Mouse (Mus musculus): ENCODE measurements at regions not wholly inside any gene's neighbourhood (a gene's known extent, or its start where the extent isn't known, plus 50 kb on each side); places are given as distances from the start of the nearest gene placed in this dataset.

DNA sequence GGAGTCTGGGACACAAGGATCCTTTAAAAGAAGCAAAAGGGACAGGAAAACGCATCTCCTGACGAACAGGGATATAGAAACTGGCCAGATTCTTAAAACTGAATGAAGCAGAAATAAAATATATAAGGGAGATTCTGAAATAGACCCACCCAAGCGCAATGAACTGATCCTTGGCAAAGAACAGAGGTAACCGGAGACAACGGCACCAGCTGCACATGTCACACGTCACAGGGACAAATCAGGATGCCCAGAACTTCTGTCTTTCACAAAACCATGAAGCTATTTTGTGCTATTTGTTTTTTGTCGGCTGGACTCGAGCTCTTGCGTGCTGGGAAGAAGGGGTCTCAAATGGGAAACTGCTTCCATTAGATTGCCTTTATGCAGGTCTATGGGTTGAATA, 189.3 kb upstream of the A430005L14Rik start:
- TF ChIP-seq CTCF (IDR thresholded peaks at IDR 0.05; ENCODE audit: low read depth) (no peak), EP300 (optimal IDR thresholded peaks at IDR 0.05) (no peak)
